Mouse (Mus musculus): ENCODE results near the gene Cd200. TPM values are rescaled to one million over a fixed set of nuclear protein-coding genes. Genes with fewer than 3 reads are reported as not detected.

The Cd200 gene
- polyA plus RNA-seq, 1 experiment from 2014 or later = 3.2 TPM

GRCm38 (mm10) chr16:45378959-45379358, 29.9 kb downstream of the Cd200 start:
- Histone ChIP-seq H3K27ac (ENCODE audit: low read depth) (no peak overlapping the region), H3K4me2 (ENCODE audit: low read depth, low read length) (no peak overlapping the region), H3K9me3 (ENCODE audit: low read length) (no peaks in the 10 kb centered on the region), H3K27me3 (ENCODE audit: insufficient read depth, low read length) (no peaks in the 10 kb centered on the region), H3K36me3 (replicated peaks; ENCODE audit: insufficient read depth, low read length) (no peaks in the 10 kb centered on the region), H3K4me3 (ENCODE audit: low read depth, low read length) (no peak overlapping the region), H3K4me1 (ENCODE audit: insufficient read depth) (no peaks in the 10 kb centered on the region), H3K9ac (replicated peaks) (no peak overlapping the region)
- DNase-seq = no peak
- ATAC-seq = no peak
- TF ChIP-seq CTCF (IDR thresholded peaks at IDR 0.05; ENCODE audit: low read depth) = no peak
- TF ChIP-seq EP300 (IDR thresholded peaks at IDR 0.05; ENCODE audit: low read depth) = no peak
- WGBS (ENCODE audit: insufficient replicate concordance) = 51% methylated on average over 3 of the region's 3 CpGs

GRCm38 (mm10) chr16:45378147-45378943, 30.5 kb downstream of the Cd200 start:
- no peak for TF ChIP-seq CTCF (IDR thresholded peaks at IDR 0.05; ENCODE audit: low read depth)
- no peak for TF ChIP-seq EP300 (IDR thresholded peaks at IDR 0.05; ENCODE audit: low read depth)
- Histone ChIP-seq H3K4me2 (ENCODE audit: low read depth, low read length) (no peak overlapping the region), H3K9ac (replicated peaks) (no peak overlapping the region), H3K27ac (ENCODE audit: low read depth) (no peak overlapping the region), H3K27me3 (ENCODE audit: insufficient read depth, low read length) (no peaks in the 10 kb centered on the region), H3K9me3 (ENCODE audit: low read length) (no peaks in the 10 kb centered on the region), H3K4me1 (ENCODE audit: insufficient read depth) (no peaks in the 10 kb centered on the region), H3K36me3 (replicated peaks; ENCODE audit: insufficient read depth, low read length) (no peaks in the 10 kb centered on the region), H3K4me3 (ENCODE audit: low read depth, low read length) (no peak overlapping the region)
- 85% methylated on average over 5 of the region's 5 CpGs for WGBS (ENCODE audit: insufficient replicate concordance)
- no peak for DNase-seq
- ATAC-seq = no peak

- ATAC-seq = no peak
- Histone ChIP-seq H3K9ac (replicated peaks) (no peak overlapping the region), H3K27ac (ENCODE audit: low read depth) (no peak overlapping the region), H3K4me2 (ENCODE audit: low read depth, low read length) (no peak overlapping the region), H3K9me3 (ENCODE audit: low read length) (no peaks in the 10 kb centered on the region), H3K36me3 (replicated peaks; ENCODE audit: insufficient read depth, low read length) (no peaks in the 10 kb centered on the region), H3K4me3 (ENCODE audit: low read depth, low read length) (no peak overlapping the region), H3K27me3 (ENCODE audit: insufficient read depth, low read length) (no peaks in the 10 kb centered on the region), H3K4me1 (ENCODE audit: insufficient read depth) (no peaks in the 10 kb centered on the region)
- WGBS (ENCODE audit: insufficient replicate concordance) = 71% methylated on average over 4 of the region's 4 CpGs
- TF ChIP-seq CTCF (IDR thresholded peaks at IDR 0.05; ENCODE audit: low read depth) (no peak), EP300 (IDR thresholded peaks at IDR 0.05; ENCODE audit: low read depth) (no peak)
- DNase-seq = no peak
These were observed 31.5 kb downstream of the Cd200 start for GRCm38 (mm10) chr16:45377332-45377731.

- Histone ChIP-seq H3K4me1 (ENCODE audit: insufficient read depth) (no peaks in the 10 kb centered on the region), H3K9me3 (ENCODE audit: low read length) (no peaks in the 10 kb centered on the region), H3K4me2 (ENCODE audit: low read depth, low read length) (no peak overlapping the region), H3K9ac (replicated peaks) (no peak overlapping the region), H3K36me3 (replicated peaks; ENCODE audit: insufficient read depth, low read length) (no peaks in the 10 kb centered on the region), H3K27ac (ENCODE audit: low read depth) (no peak overlapping the region), H3K27me3 (ENCODE audit: insufficient read depth, low read length) (no peaks in the 10 kb centered on the region), H3K4me3 (ENCODE audit: low read depth, low read length) (no peak overlapping the region)
- TF ChIP-seq EP300 (IDR thresholded peaks at IDR 0.05; ENCODE audit: low read depth) (no peak), CTCF (IDR thresholded peaks at IDR 0.05; ENCODE audit: low read depth) (no peak)
- ATAC-seq = no peak
- WGBS (ENCODE audit: insufficient replicate concordance) = 55% methylated on average over 2 of the region's 2 CpGs
- no peak for DNase-seq
These were observed 32.0 kb downstream of the Cd200 start for GRCm38 (mm10) chr16:45376812-45377211.

GRCm38 (mm10) chr16:45376294-45376693, 32.6 kb downstream of the Cd200 start:
- Histone ChIP-seq H3K4me1 (ENCODE audit: insufficient read depth) (no peaks in the 10 kb centered on the region), H3K4me3 (ENCODE audit: low read depth, low read length) (no peak overlapping the region), H3K27ac (ENCODE audit: low read depth) (no peak overlapping the region), H3K4me2 (ENCODE audit: low read depth, low read length) (no peak overlapping the region), H3K9me3 (ENCODE audit: low read length) (no peaks in the 10 kb centered on the region), H3K36me3 (replicated peaks; ENCODE audit: insufficient read depth, low read length) (no peaks in the 10 kb centered on the region), H3K9ac (replicated peaks) (no peak overlapping the region), H3K27me3 (ENCODE audit: insufficient read depth, low read length) (no peaks in the 10 kb centered on the region)
- TF ChIP-seq CTCF (IDR thresholded peaks at IDR 0.05; ENCODE audit: low read depth) = no peak
- TF ChIP-seq EP300 (IDR thresholded peaks at IDR 0.05; ENCODE audit: low read depth) = no peak
- DNase-seq (no peak), ATAC-seq (no peak)
- WGBS (ENCODE audit: insufficient replicate concordance) = 66% methylated on average over 4 of the region's 4 CpGs

GRCm38 (mm10) chr16:45375506-45376225, 33.2 kb downstream of the Cd200 start:
- ATAC-seq (no peak), DNase-seq (no peak)
- Histone ChIP-seq H3K27ac (ENCODE audit: low read depth) (no peak overlapping the region), H3K4me1 (ENCODE audit: insufficient read depth) (no peaks in the 10 kb centered on the region), H3K9ac (replicated peaks) (no peak overlapping the region), H3K36me3 (replicated peaks; ENCODE audit: insufficient read depth, low read length) (no peaks in the 10 kb centered on the region), H3K27me3 (ENCODE audit: insufficient read depth, low read length) (no peaks in the 10 kb centered on the region), H3K4me2 (ENCODE audit: low read depth, low read length) (no peak overlapping the region), H3K4me3 (ENCODE audit: low read depth, low read length) (no peak overlapping the region), H3K9me3 (ENCODE audit: low read length) (no peaks in the 10 kb centered on the region)
- 59% methylated on average over 2 of the region's 2 CpGs for whole genome bisulfite sequencing (ENCODE audit: insufficient replicate concordance)
- no peak for TF ChIP-seq EP300 (IDR thresholded peaks at IDR 0.05; ENCODE audit: low read depth)
- no peak for TF ChIP-seq CTCF (IDR thresholded peaks at IDR 0.05; ENCODE audit: low read depth)
